Mouse (Mus musculus) E14TG2a.4 (cell line): Measurements from ENCODE around the gene Gm20388.

Source experiments
- CTCF ChIP-seq: conservative IDR thresholded peaks from 2 replicates; pipeline ENCODE4 v1.5.1; 2014; ENCODE audit warnings: low read length
- NANOG ChIP-seq: IDR thresholded peaks from 2 replicates; pipeline ENCODE4 v1.6.1; 2014; ENCODE audit warnings: borderline replicate concordance, low read length, mixed read lengths
- POU5F1 ChIP-seq: IDR thresholded peaks from 2 replicates; pipeline ENCODE4 v1.6.1; 2014; ENCODE audit warnings: low read length, borderline replicate concordance

- TF ChIP-seq CTCF (no peak), POU5F1 (no peak), NANOG (no peak)
Observed at GRCm38 (mm10) chr8:122735110-122735509, 2824.5 kb downstream of the Gm20388 start.
